Mouse (Mus musculus): ENCODE results near the gene BC005624.

DNA sequence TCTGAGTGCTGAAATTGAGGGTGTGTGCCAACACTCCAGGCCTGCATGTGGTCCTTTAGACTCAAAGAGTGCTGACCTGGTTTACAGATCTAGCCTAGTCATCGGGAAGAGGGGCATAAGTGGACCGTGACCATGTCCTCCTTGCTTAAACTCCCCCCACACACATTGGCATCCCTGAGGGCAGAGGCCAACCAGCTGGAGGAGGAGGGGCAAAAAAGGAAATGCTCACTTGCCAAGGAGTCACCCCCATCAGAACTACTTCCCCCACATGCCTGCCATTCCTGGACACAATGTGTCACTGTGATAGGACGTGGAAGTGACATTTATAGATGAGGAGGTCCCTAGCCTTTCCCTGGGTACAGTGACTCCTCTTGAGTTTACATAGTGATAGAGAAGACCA is 43.5 kb upstream of the BC005624 start:
- TF ChIP-seq CTCF (IDR thresholded peaks at IDR 0.05; ENCODE audit: borderline replicate concordance, insufficient read depth, low read depth, low read length) (no peak; the same call in 1 of the 2 replicates), POLR2A (IDR thresholded peaks at IDR 0.05; ENCODE audit: borderline replicate concordance, insufficient read depth, low read length) (no peak)

Measured in cerebellum, adult 2 months (tissue).